16 mouse cellular contexts compared by ENCODE assay signal in the genomic region with DNA sequence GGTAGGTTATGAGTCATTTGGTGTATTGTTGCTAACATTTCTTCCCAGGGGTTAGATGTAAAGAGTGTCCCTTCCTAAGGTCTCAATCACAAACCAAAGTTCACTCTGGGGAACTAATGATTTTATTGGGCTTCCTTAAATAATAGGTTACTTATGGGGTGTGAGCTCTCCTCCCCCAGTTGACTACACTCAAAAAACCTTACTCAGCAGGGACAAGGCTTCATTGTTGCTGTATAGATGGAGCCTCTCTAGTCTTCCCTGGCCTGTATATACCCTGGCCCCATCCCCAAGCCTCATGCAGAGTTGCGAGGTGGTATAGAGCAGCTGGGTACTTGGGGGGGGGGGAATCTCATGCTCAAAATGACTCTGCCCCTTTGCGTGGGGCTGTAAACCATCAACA.
"Had no signal": no experiment of that assay in that cellular context is flagged by ENCODE, and none has a peak within 500 bp of the region (broad histone marks: within the 10 kb centered on the region; RNA-seq: fewer than 3 reads in every experiment).

No protein-coding gene starts in this region.

- H3K27ac ChIP-seq: macrophage; midbrain, embryonic 13.5 days; midbrain, embryonic 15.5 days; neural tube, embryonic 13.5 days; stomach, embryonic 15.5 days; stomach, postnatal 0 days had no signal

- DNase-seq: lung, adult 18-20 months; lung, embryonic 14.5 days; lung, postnatal 14 days; lung, postnatal 36 days; right cerebral cortex, postnatal 14 days; thymus, adult 2 months; thymus, postnatal 25 days; thymus, postnatal 4 days had no signal

- H3K9me3 ChIP-seq: midbrain, embryonic 13.5 days; midbrain, embryonic 15.5 days; neural tube, embryonic 13.5 days; stomach, embryonic 15.5 days had no signal

- H3K4me1 ChIP-seq: megakaryocyte, embryonic 14.5 days; midbrain, embryonic 13.5 days; midbrain, embryonic 15.5 days; neural tube, embryonic 13.5 days; stomach, embryonic 15.5 days had no signal

- H3K36me3 ChIP-seq: midbrain, embryonic 13.5 days; midbrain, embryonic 15.5 days; neural tube, embryonic 13.5 days; stomach, embryonic 15.5 days had no signal

- H3K4me3 ChIP-seq: megakaryocyte, embryonic 14.5 days; midbrain, embryonic 13.5 days; midbrain, embryonic 15.5 days; neural tube, embryonic 13.5 days; stomach, embryonic 15.5 days had no signal

- H3K9ac ChIP-seq: lung, embryonic 14.5 days; midbrain, embryonic 13.5 days; midbrain, embryonic 15.5 days; neural tube, embryonic 13.5 days; stomach, embryonic 15.5 days had no signal

- H3K4me2 ChIP-seq: lung, embryonic 14.5 days; midbrain, embryonic 11.5 days; midbrain, embryonic 13.5 days; midbrain, embryonic 15.5 days; neural tube, embryonic 13.5 days; stomach, embryonic 15.5 days had no signal

- ATAC-seq: midbrain, embryonic 13.5 days; midbrain, embryonic 15.5 days had no signal

- H3K27me3 ChIP-seq: midbrain, embryonic 13.5 days; midbrain, embryonic 15.5 days; neural tube, embryonic 13.5 days; stomach, embryonic 15.5 days had no signal
